Mouse (Mus musculus) lung, adult 2 months (tissue): Measurements from ENCODE around the gene Tnfaip2. TPM values are rescaled to one million over a fixed set of nuclear protein-coding genes. Genes with fewer than 3 reads are reported as not detected.

Source experiments
- DNase-seq: peaks from one replicate; pipeline ENCODE4 v3.0.0; 2022
- H3K4me1 ChIP-seq: fragments of 200-500 bp; 2 replicates; pipeline ENCODE4 v1.6.1; 2011; ENCODE audit warnings: low read length; ENCODE audit not compliant: control insufficient read depth, insufficient read depth
- H3K4me3 ChIP-seq: fragments of 200-500 bp; replicated peaks from 2 replicates; pipeline ENCODE3; 2011; ENCODE audit warnings: low read depth, mild to moderate bottlenecking, control low read depth, low read length; ENCODE audit errors: extremely low read depth
- CTCF ChIP-seq: fragments of 200-500 bp; IDR thresholded peaks from 2 replicates; pipeline ENCODE4 v1.5.1; 2011; ENCODE audit warnings: mild to moderate bottlenecking, low read length, control low read depth; ENCODE audit not compliant: insufficient read depth
- POLR2A ChIP-seq: fragments of 200-500 bp; IDR thresholded peaks from 2 replicates; pipeline ENCODE4 v1.6.1; 2011; ENCODE audit warnings: low read depth, mild to moderate bottlenecking, control low read depth, low read length, borderline replicate concordance; ENCODE audit errors: extremely low read depth
- WGBS: fragments of 180-500 bp; shearing (Covaris S2); methylation state at CpG from one replicate; pipeline ENCODE4 v1.1.7; 2018; 5-methylcytosine and 5-hydroxymethylcytosine counted together
- polyA plus RNA-seq: library from polyadenylated mRNA; depleted of rRNA; stranded (reverse); fragments of >200 nt; gene quantifications from 2 replicates; pipeline ENCODE4 v1.2.3, GENCODE M21; 2012; rRNA removed

The Tnfaip2 gene
- polyA plus RNA-seq, 1 experiment: 43.6 TPM

GRCm38 (mm10) chr12:111499617-111500016 is 57.3 kb downstream of the Tnfaip2 start:
- no peak for DNase-seq
- 75% methylated on average over 5 of the region's 5 CpGs for WGBS
- H3K4me1 ChIP-seq: no peaks in the 10 kb centered on the region; the same call in 1 of the 2 replicates
- no peak for TF ChIP-seq POLR2A
- no peak for TF ChIP-seq CTCF
- H3K4me3 ChIP-seq: no peak overlapping the region

- 45% methylated on average over 5 of the region's 5 CpGs for WGBS
- Histone ChIP-seq H3K4me1 (no peaks in the 10 kb centered on the region; the same call in 1 of the 2 replicates), H3K4me3 (no peak overlapping the region)
- DNase-seq: no peak
- no peak for TF ChIP-seq CTCF
- TF ChIP-seq POLR2A: no peak
Observed at GRCm38 (mm10) chr12:111500725-111501124, 58.5 kb downstream of the Tnfaip2 start.

- Histone ChIP-seq H3K4me3 (no peak overlapping the region), H3K4me1 (no peaks in the 10 kb centered on the region; the same call in 1 of the 2 replicates)
- no peak for TF ChIP-seq POLR2A
- no peak for TF ChIP-seq CTCF
- WGBS: 47% methylated on average over 12 of the region's 12 CpGs
- no peak for DNase-seq
Observed at GRCm38 (mm10) chr12:111503063-111503567, 60.8 kb downstream of the Tnfaip2 start.

DNA sequence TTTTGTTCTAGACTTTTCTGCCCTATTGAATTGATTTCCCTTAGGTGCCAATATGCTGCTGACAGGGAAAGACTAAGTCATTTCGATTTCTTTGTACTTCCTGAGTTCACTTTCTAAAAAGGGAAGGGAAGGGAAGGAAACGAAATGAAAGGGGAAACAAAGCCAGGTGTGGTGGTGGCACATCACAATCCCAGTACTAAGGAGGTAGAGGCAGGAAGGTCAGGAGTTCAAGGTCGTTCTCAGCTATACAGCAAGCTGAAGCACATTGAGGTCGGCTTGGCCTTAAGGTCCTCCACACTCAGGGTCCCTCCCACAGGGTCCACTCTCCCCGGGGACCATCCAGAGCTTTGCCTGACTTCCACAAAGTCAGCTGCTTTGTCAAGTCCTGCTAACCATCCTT is 61.3 kb downstream of the Tnfaip2 start:
- 38% methylated on average over 5 of the region's 5 CpGs for WGBS
- no peaks in the 10 kb centered on the region; the same call in 1 of the 2 replicates for H3K4me1 ChIP-seq
- DNase-seq: no peak
- TF ChIP-seq CTCF (no peak), POLR2A (no peak)
- H3K4me3 ChIP-seq: no peak overlapping the region

Other genes starting within 250 kb of the Tnfaip2 start
- gene Amn, start 171.4 kb upstream of the Tnfaip2 start, polyA plus RNA-seq: 0.43 and 0.66 TPM in 2 replicates
- gene Cdc42bpb, start 64.8 kb upstream of the Tnfaip2 start, polyA plus RNA-seq: 305 and 359 TPM in 2 replicates
- not detected in 2 replicates for gene Lbhd2, start 35.7 kb upstream of the Tnfaip2 start, polyA plus RNA-seq
- 34.9 and 46.7 TPM in 2 replicates for gene Exoc3l4, start 25.5 kb upstream of the Tnfaip2 start, polyA plus RNA-seq
- gene Gm266, start 43.4 kb downstream of the Tnfaip2 start, polyA plus RNA-seq: 0.12 and 0.31 TPM in 2 replicates
- gene Eif5, start 95.5 kb downstream of the Tnfaip2 start, polyA plus RNA-seq: 48.5 and 68.3 TPM in 2 replicates
- 26.4 and 27.7 TPM in 2 replicates for gene Mark3, start 132.1 kb downstream of the Tnfaip2 start, polyA plus RNA-seq
- gene Ckb, start 229.9 kb downstream of the Tnfaip2 start, polyA plus RNA-seq: 261 and 274 TPM in 2 replicates
- 21.6 and 24.3 TPM in 2 replicates for gene Trmt61a, start 235.6 kb downstream of the Tnfaip2 start, polyA plus RNA-seq